Mouse (Mus musculus) myocyte (in vitro differentiated cells): ENCODE data around the gene Lrp4. TPM values are rescaled to one million over a fixed set of nuclear protein-coding genes. Genes with fewer than 3 reads are reported as not detected.

Experiments
- H3K27me3 ChIP-seq: one replicate; pipeline ENCODE4 v1.6.1; 2011; ENCODE audit not compliant: control insufficient read depth, insufficient read depth, insufficient read length
- H3K36me3 ChIP-seq: one replicate; pipeline ENCODE4 v1.6.1; 2011; ENCODE audit not compliant: control insufficient read depth, insufficient read depth
- H3K4me2 ChIP-seq: one replicate; pipeline ENCODE4 v1.6.1; 2011; ENCODE audit warnings: low read depth, control low read depth
- H3K4me3 ChIP-seq: one replicate; pipeline ENCODE4 v1.5.1; 2011; ENCODE audit warnings: mild to moderate bottlenecking, control low read depth, moderate library complexity
- H3K79me2 ChIP-seq: one replicate; pipeline ENCODE4 v1.6.1; 2011; ENCODE audit not compliant: control insufficient read depth, insufficient read depth
- H3ac ChIP-seq: one replicate; pipeline ENCODE4 v1.6.1; 2011; ENCODE audit not compliant: control insufficient read depth, insufficient read length
- CEBPB ChIP-seq: IDR thresholded peaks from 2 replicates; pipeline ENCODE4 v1.6.1; 2011; ENCODE audit warnings: mild to moderate bottlenecking, moderate library complexity; ENCODE audit not compliant: poor library complexity, insufficient read depth, severe bottlenecking
- E2F4 ChIP-seq: IDR thresholded peaks from one replicate; pipeline ENCODE4 v1.6.1; 2011; ENCODE audit warnings: mild to moderate bottlenecking, control low read depth, moderate library complexity; ENCODE audit not compliant: insufficient read depth
- MAX ChIP-seq: IDR thresholded peaks from one replicate; pipeline ENCODE4 v1.6.1; 2011; ENCODE audit warnings: low read depth, mild to moderate bottlenecking, control low read depth
- MYOD1 ChIP-seq, 3 experiments: IDR thresholded peaks; one replicate each; pipeline ENCODE4 v1.6.1; 2011; ENCODE audit warnings: control low read depth in 2 of 3, low read depth in 2 of 3, mild to moderate bottlenecking in 2 of 3, moderate library complexity in 1 of 3; ENCODE audit not compliant: insufficient read length in 2 of 3, control insufficient read depth in 1 of 3
- MYOG ChIP-seq, 3 experiments: IDR thresholded peaks; one replicate each; pipeline ENCODE4 v1.6.1; 2011; ENCODE audit warnings: control low read depth in 2 of 3, low read depth in 2 of 3, mild to moderate bottlenecking in 2 of 3; ENCODE audit not compliant: insufficient read length in 2 of 3, control insufficient read depth in 1 of 3, insufficient read depth in 1 of 3
- POLR2A ChIP-seq: IDR thresholded peaks from one replicate; pipeline ENCODE4 v1.6.1; 2011; ENCODE audit warnings: low read depth, mild to moderate bottlenecking, control low read depth, moderate library complexity; ENCODE audit not compliant: insufficient read length
- POLR2AphosphoS2 ChIP-seq: IDR thresholded peaks from one replicate; pipeline ENCODE4 v1.6.1; 2011; ENCODE audit warnings: low read depth, control low read depth; ENCODE audit not compliant: insufficient read length
- REST ChIP-seq: IDR thresholded peaks from one replicate; pipeline ENCODE4 v1.6.1; 2011; ENCODE audit warnings: mild to moderate bottlenecking, control low read depth, moderate library complexity; ENCODE audit not compliant: insufficient read depth, insufficient read length
- SRF ChIP-seq: IDR thresholded peaks from one replicate; pipeline ENCODE4 v1.6.1; 2011; ENCODE audit warnings: low read depth; ENCODE audit not compliant: control insufficient read depth, insufficient read length
- TCF12 ChIP-seq: IDR thresholded peaks from one replicate; pipeline ENCODE4 v1.6.1; 2011; ENCODE audit warnings: mild to moderate bottlenecking, control low read depth; ENCODE audit not compliant: poor library complexity, insufficient read depth, severe bottlenecking
- TCF3 ChIP-seq: IDR thresholded peaks from one replicate; pipeline ENCODE4 v1.6.1; 2011; ENCODE audit warnings: low read depth, control low read depth; ENCODE audit not compliant: insufficient read length
- USF1 ChIP-seq: IDR thresholded peaks from one replicate; pipeline ENCODE4 v1.6.1; 2011; ENCODE audit warnings: low read depth, mild to moderate bottlenecking, control low read depth, moderate library complexity
- polyA plus RNA-seq: library from polyadenylated mRNA; unstranded; fragments of >200 nt; fragmentation: generic; extraction: Trizol; gene quantifications from one replicate; pipeline ENCODE4 v1.2.1, GENCODE M21; 2012; ENCODE audit warnings: missing spikeins

Lrp4 gene
- 20.1 TPM for polyA plus RNA-seq

GRCm38 (mm10) chr2:91457259-91457655 is at the start of gene Lrp4:
TSS of gene Lrp4 (plus strand) at chr2:91457511.
- Histone ChIP-seq H3K79me2 (peaks cover 20% of the 10 kb centered on the region), H3K27me3 (no peaks in the 10 kb centered on the region)
- TF ChIP-seq E2F4 (no peak), USF1 (no peak), POLR2A (peak; percentile 81), CEBPB (no peak), TCF12 (no peak), MYOD1 (IDR thresholded peaks at IDR 0.05; ENCODE audit: control insufficient read depth in 1 of 3, insufficient read length in 2 of 3, low read depth in 2 of 3) (no peak), POLR2AphosphoS2 (peak; percentile 79)

GRCm38 (mm10) chr2:91408031-91408430 is 49.3 kb upstream of the Lrp4 start:
- no peak overlapping the region for H3ac ChIP-seq
- H3K36me3 ChIP-seq: no peaks in the 10 kb centered on the region
- no peak overlapping the region for H3K4me3 ChIP-seq
- no peak for TF ChIP-seq POLR2AphosphoS2
- TF ChIP-seq REST: no peak
- no peak for TF ChIP-seq CEBPB
- TF ChIP-seq TCF12: peak; percentile 58
- TF ChIP-seq MYOD1 (IDR thresholded peaks at IDR 0.05; ENCODE audit: control insufficient read depth in 1 of 3, insufficient read length in 2 of 3, low read depth in 2 of 3): peak; percentile 87 to 90 (median 90)
- no peaks in the 10 kb centered on the region for H3K79me2 ChIP-seq
- peak overlapping the region; percentile 46 for H3K4me2 ChIP-seq
- H3K27me3 ChIP-seq: no peaks in the 10 kb centered on the region

More at GRCm38 (mm10) chr2:91457259-91457655, at the start of gene Lrp4:
- Histone ChIP-seq H3K4me3 (peak within 1 kb of the TSS; percentile 73), H3K4me2 (peak within 1 kb of the TSS; percentile 93), H3K36me3 (no peaks in the 10 kb centered on the region), H3ac (peak within 1 kb of the TSS; percentile 61)

GRCm38 (mm10) chr2:91411473-91411872 is 45.8 kb upstream of the Lrp4 start:
- TF ChIP-seq MYOG (IDR thresholded peaks at IDR 0.05; ENCODE audit: control insufficient read depth in 1 of 3, insufficient read depth in 1 of 3, insufficient read length in 2 of 3, low read depth in 2 of 3) (no peak), MYOD1 (IDR thresholded peaks at IDR 0.05; ENCODE audit: control insufficient read depth in 1 of 3, insufficient read length in 2 of 3, low read depth in 2 of 3) (no peak), REST (no peak)
- Histone ChIP-seq H3K27me3 (no peaks in the 10 kb centered on the region), H3K79me2 (no peaks in the 10 kb centered on the region), H3ac (no peak overlapping the region), H3K4me2 (no peak overlapping the region), H3K36me3 (no peaks in the 10 kb centered on the region), H3K4me3 (no peak overlapping the region)

GRCm38 (mm10) chr2:91412361-91412760 is 45.0 kb upstream of the Lrp4 start:
- Histone ChIP-seq H3K79me2 (no peaks in the 10 kb centered on the region), H3ac (no peak overlapping the region), H3K4me3 (no peak overlapping the region), H3K27me3 (no peaks in the 10 kb centered on the region), H3K4me2 (no peak overlapping the region), H3K36me3 (no peaks in the 10 kb centered on the region)
- TF ChIP-seq TCF3 (no peak), MAX (no peak), POLR2A (no peak), POLR2AphosphoS2 (no peak), CEBPB (no peak), SRF (no peak), USF1 (no peak), REST (no peak), TCF12 (no peak), E2F4 (no peak), MYOG (IDR thresholded peaks at IDR 0.05; ENCODE audit: control insufficient read depth in 1 of 3, insufficient read depth in 1 of 3, insufficient read length in 2 of 3, low read depth in 2 of 3) (no peak), MYOD1 (IDR thresholded peaks at IDR 0.05; ENCODE audit: control insufficient read depth in 1 of 3, insufficient read length in 2 of 3, low read depth in 2 of 3) (no peak)

- no peaks in the 10 kb centered on the region for H3K27me3 ChIP-seq
- H3K4me2 ChIP-seq: no peak overlapping the region
- no peaks in the 10 kb centered on the region for H3K36me3 ChIP-seq
- no peaks in the 10 kb centered on the region for H3K79me2 ChIP-seq
- H3ac ChIP-seq: no peak overlapping the region
- H3K4me3 ChIP-seq: no peak overlapping the region
- TF ChIP-seq MYOG (IDR thresholded peaks at IDR 0.05; ENCODE audit: control insufficient read depth in 1 of 3, insufficient read depth in 1 of 3, insufficient read length in 2 of 3, low read depth in 2 of 3) (no peak), TCF12 (no peak), MYOD1 (IDR thresholded peaks at IDR 0.05; ENCODE audit: control insufficient read depth in 1 of 3, insufficient read length in 2 of 3, low read depth in 2 of 3) (no peak), TCF3 (no peak), E2F4 (no peak), POLR2A (no peak), CEBPB (no peak), MAX (no peak), USF1 (no peak), SRF (no peak), POLR2AphosphoS2 (no peak), REST (no peak)
Measured at GRCm38 (mm10) chr2:91413811-91414210, 43.5 kb upstream of the Lrp4 start.
